Mouse (Mus musculus) activated CD4-positive, CD25-positive, alpha-beta regulatory T cell (primary cell): ENCODE results near the gene Rnf166. TPM values are rescaled to one million over a fixed set of nuclear protein-coding genes. Genes with fewer than 3 reads are reported as not detected.

Source experiments
- polyA plus RNA-seq, 2 experiments: library from polyadenylated mRNA; unstranded; fragments of 100-300 nt; shearing (Covaris generic); gene quantifications; one replicate each; pipeline ENCODE4 v1.2.1; 2017

Rnf166 gene
- 100 to 1,000 TPM; 135 to 165 TPM for polyA plus RNA-seq

DNA sequence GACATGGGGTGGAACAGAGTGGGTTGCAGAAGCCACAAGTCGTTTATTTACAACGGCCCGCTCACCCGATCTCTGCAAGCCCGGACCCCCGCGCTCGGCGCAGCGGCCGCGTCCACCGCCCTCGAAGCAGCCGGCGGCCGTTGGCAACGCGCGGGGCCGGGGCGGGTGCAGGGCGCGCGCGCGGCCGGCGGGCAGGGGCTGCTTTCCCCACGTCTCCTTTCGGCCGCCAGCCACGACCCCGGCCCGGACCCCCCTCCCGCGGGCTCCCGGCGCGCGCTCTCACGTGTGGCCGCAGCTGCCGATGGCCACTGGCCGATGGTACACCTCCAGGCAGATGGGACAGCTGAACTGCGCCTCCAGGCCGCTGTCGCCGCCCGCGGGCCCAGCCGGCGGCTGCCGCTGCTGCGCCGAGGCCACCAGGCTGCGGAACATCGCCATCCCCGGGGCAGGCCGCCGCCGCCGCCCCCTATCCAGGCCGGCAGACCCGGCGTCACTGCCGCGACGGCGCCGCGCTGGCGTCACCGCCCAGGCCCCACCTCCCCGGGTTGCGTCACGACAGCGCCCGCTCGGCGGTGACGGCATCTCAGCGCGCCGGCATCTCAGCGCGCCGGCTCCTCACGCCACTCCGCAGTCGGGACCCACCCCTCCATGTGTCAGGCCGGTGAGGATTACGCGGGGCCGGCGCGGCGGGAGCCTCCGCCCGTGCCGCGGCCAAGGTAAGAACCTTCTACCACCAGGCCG is at the start of gene Rnf166, which contains the start of gene Ctu2:
Rnf166 (minus strand) TSS at position 485 of the 741 bp plus-strand sequence.
Ctu2 (plus strand) TSS at position 564 of the 741 bp plus-strand sequence.

DNA sequence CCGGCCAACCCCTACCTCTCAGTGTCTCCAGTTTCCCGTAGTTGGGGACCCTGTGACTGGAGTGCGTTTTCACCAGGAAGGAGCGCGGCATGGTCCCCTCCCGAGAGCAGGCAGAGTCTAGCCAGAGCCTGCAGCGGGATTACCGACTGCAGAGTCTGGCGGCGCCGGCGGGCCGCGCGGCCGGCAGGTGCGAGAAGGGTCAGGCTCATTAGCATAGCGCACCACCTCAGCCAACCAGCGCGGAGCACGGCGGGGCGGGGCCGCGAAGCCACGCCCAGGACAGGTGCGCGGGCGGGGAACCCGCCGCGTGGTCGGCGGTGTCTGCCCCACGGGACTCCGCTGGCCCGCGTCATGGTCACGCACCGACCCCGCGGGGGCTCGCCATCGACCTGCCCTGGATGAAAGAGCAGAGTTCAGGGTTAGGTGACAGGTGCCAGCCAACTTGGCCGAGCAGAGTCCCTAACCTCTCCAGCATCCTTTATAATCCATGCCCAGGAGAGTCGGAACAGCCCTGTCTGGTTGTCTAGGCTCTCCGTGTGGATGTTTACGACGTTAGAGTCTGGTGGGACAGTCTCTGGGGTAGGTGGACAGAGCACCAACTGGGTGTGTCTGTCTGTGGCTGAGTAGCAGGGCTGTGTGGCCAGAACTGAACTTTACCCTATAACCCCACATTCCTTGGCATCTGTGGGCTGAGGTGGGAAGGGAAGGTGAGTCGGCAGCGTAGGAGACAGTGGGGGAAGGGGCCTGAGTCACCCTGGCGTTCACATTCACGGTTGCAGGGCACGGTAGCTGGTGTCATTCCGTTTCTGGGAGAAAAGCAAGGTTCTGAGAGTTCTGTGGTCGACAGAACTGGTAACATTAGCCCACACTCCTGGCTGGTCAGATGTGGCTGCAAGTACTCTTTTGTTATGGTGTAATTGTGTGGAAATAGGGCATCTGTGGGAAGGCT is 15.1 kb downstream of the Rnf166 start, which contains the start of gene Snai3:
Snai3 (minus strand) TSS at position 210 of the 949 bp plus-strand sequence.

DNA sequence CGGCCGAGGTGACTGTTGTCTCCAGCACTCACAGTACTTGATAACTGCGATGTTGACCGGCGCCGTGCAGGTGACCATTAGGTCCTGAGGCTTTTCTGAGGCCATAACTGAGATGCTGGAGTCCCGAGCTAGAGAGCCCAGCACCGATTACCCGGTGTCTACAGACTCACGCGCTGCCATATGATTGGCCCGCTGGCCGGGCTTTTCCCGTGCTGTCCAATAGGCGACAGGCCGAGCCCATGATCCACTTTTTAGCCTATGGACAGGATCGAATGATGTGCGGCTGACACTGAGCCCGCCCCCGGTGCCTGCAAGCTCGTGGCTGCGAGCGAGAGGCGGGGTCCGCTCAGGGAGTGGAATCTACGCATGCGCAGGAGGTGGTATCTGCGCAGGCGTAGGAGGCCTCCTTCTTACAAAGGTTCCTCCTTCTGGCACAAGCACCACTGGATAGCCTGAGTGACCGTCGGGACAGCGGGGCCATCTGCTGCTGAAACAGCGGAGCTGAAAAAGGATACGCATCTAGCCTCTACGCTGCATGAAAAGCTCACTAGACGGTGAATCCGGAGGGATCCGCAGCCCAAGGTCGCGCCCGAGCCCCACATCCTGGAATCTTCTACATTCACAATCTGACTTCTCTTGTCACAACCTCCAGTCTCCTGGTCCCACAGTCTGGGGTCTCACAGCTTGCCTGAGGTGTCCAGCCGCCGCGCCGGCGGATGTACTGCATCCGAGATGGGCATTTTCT is 32.4 kb downstream of the Rnf166 start, which contains the start of gene Mvd:
Mvd (minus strand) TSS at position 161 of the 745 bp plus-strand sequence.

DNA sequence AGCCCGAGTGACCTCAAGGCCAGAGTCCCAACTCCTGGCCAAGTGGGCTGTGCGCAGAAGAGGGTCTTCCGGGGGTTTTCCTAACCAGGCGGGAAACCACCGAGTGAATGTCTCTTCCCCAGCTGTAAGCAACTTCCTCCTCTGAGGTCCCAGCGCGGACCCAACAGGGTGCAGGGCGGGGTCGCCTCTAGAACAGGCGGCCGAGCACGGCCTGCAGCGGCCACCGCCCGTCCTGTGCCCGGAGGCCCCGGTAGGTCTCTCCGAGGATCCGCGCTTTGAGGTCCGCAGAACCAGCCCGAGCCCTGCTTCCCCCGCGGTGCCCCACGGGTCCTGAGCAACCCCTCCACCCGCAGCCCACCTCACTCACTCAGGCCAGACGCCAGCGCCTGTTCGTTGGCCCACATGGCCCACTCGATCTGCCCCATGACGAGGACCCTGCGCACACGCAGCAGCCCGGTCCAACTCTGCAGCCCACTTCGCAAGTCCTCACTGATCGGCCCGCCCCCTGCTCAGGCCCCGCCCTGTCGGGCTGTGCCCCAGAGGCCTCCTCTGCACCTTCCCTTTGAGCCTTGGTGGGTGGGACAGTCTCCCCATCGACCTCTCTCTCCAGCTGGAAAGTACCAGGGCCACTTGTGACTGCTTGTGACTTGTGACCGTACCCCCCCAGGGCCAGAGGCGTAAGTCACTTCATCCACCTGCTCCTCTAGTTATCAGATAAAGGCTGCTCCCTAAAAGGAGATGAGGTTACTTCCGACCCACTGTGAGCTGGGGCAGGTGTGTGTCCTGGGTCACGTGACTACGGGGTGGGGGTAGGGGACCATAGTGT is 43.2 kb downstream of the Rnf166 start, which contains the start of gene Cyba:
Cyba (minus strand) TSS at position 488 of the 826 bp plus-strand sequence.

DNA sequence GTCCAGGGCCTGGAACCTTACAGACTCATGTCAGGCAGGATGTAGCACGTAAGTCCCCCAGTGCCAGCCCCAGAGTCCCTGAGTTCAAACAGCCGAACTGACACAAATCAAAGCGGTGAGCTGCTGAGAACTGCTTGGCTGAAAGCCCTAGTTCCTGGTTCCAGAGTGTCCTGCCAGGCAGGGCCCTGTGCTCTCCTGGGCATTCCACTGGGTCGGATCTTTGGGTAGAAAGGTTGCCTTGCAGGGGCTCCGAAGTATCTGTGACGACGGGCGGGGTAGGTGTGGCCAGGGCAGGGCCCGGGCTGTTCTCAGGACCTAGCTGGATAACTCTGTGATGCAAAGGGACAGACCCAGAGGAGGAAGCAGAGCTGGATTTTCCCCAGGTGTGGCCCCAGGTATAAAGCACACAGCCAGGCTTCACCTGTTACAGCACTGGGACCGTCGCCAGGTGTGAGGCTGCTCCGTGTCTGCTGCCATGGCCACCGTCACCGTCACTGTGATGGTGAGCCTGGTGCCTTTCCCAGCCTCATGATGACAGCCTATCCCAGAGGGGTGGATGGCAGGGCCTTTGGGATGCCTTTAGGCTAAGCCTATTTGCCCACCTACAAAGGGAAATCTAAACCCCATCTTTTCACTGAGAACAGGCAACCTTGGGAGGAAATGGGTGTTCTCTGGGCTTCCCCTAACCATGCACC is 54.3 kb downstream of the Rnf166 start, which contains the start of gene Il17c:
Il17c (plus strand) TSS at position 645 of the 695 bp plus-strand sequence.

Other genes with a start within 250 kb of the Rnf166 start
- 10 to 100 TPM; 31.6 to 35.1 TPM for gene Zfpm1, start 193.9 kb downstream of the Rnf166 start, polyA plus RNA-seq
- gene Trhr2, start 115.3 kb downstream of the Rnf166 start, polyA plus RNA-seq = under 1 TPM in 1 of 2 experiments, not detected in 1; 0.26 TPM
- 10 to 100 TPM; 32.9 to 46.8 TPM for gene Zc3h18, start 99.5 kb downstream of the Rnf166 start, polyA plus RNA-seq
- gene Il17c, start 54.0 kb downstream of the Rnf166 start, polyA plus RNA-seq = under 1 TPM; 0.54 to 0.58 TPM
- 1,000 to 10,000 TPM in 1 of 2 experiments, 100 to 1,000 TPM in 1; 815 to 1,144 TPM for gene Cyba, start 43.1 kb downstream of the Rnf166 start, polyA plus RNA-seq
- gene Mvd, start 32.6 kb downstream of the Rnf166 start, polyA plus RNA-seq = 10 to 100 TPM; 18.2 to 22.0 TPM
- 1 to 10 TPM; 5.3 to 6.0 TPM for gene Snai3, start 15.3 kb downstream of the Rnf166 start, polyA plus RNA-seq
- 10 to 100 TPM; 59.4 to 89.7 TPM for gene Ctu2, start 79 bp upstream of the Rnf166 start, polyA plus RNA-seq
- 10 to 100 TPM in 1 of 2 experiments, 1 to 10 TPM in 1; 3.8 to 18.3 TPM for gene Piezo1, start 75.3 kb upstream of the Rnf166 start, polyA plus RNA-seq
- gene Cdt1, start 92.0 kb upstream of the Rnf166 start, polyA plus RNA-seq = 10 to 100 TPM; 18.4 to 32.8 TPM
- gene Aprt, start 100.8 kb upstream of the Rnf166 start, polyA plus RNA-seq = 100 to 1,000 TPM; 210 to 270 TPM
- 10 to 100 TPM; 15.8 to 16.0 TPM for gene Galns, start 135.4 kb upstream of the Rnf166 start, polyA plus RNA-seq
- 10 to 100 TPM; 47.4 to 54.6 TPM for gene Trappc2l, start 135.6 kb upstream of the Rnf166 start, polyA plus RNA-seq
- not detected for gene Pabpn1l, start 146.7 kb upstream of the Rnf166 start, polyA plus RNA-seq
- gene Cbfa2t3, start 223.0 kb upstream of the Rnf166 start, polyA plus RNA-seq = 1 to 10 TPM in 1 of 2 experiments, under 1 TPM in 1; 0.42 to 1.2 TPM